Mouse (Mus musculus): Measurements from ENCODE around the gene Cacng7.

- TF ChIP-seq CTCF (IDR thresholded peaks at IDR 0.05) (no peak), EP300 (IDR thresholded peaks at IDR 0.05) (no peak)
Measured at GRCm38 (mm10) chr7:3389444-3390412, 57.0 kb downstream of the Cacng7 start.
